Mouse (Mus musculus) G1E (cell line): ENCODE measurements around the gene Galntl5.

Experiments
- CTCF ChIP-seq: IDR thresholded peaks from 2 replicates; pipeline ENCODE4 v1.5.1; 2012; ENCODE audit warnings: low read depth, low read length, inconsistent platforms, mixed read lengths
- GATA1 ChIP-seq: IDR thresholded peaks from 2 replicates; pipeline ENCODE4 v1.6.1; 2012; ENCODE audit warnings: borderline replicate concordance, low read length, inconsistent platforms, mixed read lengths
- POLR2AphosphoS5 ChIP-seq: IDR thresholded peaks from 2 replicates; pipeline ENCODE4 v1.6.1; 2012; ENCODE audit warnings: low read depth, low read length, inconsistent platforms; ENCODE audit not compliant: insufficient replicate concordance
- TAL1 ChIP-seq: conservative IDR thresholded peaks from 2 replicates; pipeline ENCODE4 v1.6.1; 2012; ENCODE audit warnings: low read depth, low read length, inconsistent platforms, mixed read lengths

- TF ChIP-seq CTCF: no peak
- no peak for TF ChIP-seq GATA1
- no peak for TF ChIP-seq POLR2AphosphoS5
- no peak for TF ChIP-seq TAL1
These were observed 87.1 kb downstream of the Galntl5 start for GRCm38 (mm10) chr5:25268258-25268888.
